Mouse (Mus musculus): ENCODE data around the gene Slc45a1. TPM values are rescaled to one million over a fixed set of nuclear protein-coding genes. Genes with fewer than 3 reads are reported as not detected.
A peak's percentile ranks its signal among the peaks of the same experiment; 100 is the strongest.
"Not testable (repeated sequence)": the region's sequence is repeated elsewhere in the genome, so short reads cannot be mapped to it uniquely, and the experiment has no call there.

Slc45a1 gene
- total RNA-seq, 2 experiments from 2014 or later: not detected

DNA sequence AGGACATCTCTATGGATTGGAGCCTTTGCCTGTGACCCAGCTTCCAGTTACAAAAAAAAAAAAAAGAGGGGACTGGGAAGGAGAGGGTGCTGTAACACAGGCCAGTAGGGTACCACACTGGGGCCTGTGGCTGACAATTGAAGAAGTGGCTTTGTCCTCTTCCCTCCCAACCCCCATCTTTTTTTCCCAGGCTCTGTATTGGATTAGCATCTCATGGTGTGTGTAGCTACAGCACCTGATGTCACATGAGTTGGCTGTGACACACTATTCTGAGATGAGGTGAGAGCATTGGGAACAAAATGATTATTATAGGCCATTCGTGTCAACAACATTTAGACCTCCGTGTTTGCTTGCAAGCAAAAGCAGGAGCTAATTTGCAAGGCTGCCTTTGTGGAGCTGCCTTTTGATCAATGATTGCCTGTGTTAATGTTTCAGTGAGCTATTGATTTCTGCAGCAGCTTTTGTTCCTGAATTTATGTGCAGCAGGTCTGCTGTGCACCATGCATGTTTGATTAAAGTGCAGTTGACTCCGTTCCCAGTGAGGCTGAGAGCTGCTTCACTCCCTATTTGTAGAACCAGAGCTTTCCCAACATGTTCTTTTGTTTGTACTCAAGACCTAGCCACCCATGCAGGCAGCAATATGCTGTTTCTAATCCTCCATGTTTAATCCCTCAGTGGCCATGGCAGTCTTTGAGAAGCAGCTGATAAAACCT, 45.4 kb downstream of the Slc45a1 start:
- no peak for ATAC-seq (replicated peaks; ENCODE audit: poor library complexity)

DNA sequence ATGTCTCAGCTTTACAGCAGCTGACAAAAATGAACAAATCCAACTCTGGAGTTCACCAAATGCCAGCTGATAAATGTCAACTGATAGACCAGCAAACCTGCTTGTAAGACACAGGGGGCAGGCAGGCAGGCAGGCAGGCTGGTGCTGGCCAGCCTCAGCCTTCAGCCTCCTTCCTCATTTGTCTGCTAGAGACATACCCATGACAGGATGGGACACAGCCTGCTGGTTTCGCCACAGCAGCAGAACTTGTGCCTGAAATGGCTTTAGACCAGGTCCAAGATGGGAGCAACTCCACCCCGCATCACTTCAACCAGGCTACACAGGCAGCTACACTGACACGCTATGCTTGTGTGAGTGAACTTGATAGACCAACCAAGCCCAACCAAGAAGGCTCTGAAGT, 46.2 kb downstream of the Slc45a1 start:
- ATAC-seq (replicated peaks; ENCODE audit: poor library complexity): peak; percentile 82

GRCm38 (mm10) chr4:150603366-150604061, 48.5 kb downstream of the Slc45a1 start:
- ATAC-seq (replicated peaks; ENCODE audit: poor library complexity): no peak

- ATAC-seq (replicated peaks; ENCODE audit: poor library complexity): no peak
These were observed 50.5 kb downstream of the Slc45a1 start for GRCm38 (mm10) chr4:150601489-150601888.

DNA sequence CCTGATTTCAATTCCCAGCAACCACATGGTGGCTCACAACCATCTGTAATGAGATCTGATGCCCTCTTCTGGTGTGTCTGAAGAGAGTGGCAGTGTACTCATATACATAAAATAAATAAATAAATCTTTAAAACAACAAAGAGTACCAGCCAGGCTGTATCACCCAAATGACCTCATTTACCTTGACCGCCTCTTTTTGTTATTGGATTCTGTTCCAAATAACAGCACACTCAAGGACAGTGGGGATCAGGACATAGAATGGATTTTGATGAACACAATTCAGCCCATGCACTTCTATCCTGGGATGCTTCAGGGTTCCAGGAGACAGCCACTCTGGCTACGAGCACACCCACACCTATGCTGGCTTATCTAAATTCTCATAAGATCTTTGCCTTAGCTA, 51.5 kb downstream of the Slc45a1 start:
- not testable (repeated sequence) for ATAC-seq (replicated peaks; ENCODE audit: poor library complexity)

- no peak for ATAC-seq (replicated peaks; ENCODE audit: poor library complexity)
These were observed 52.6 kb downstream of the Slc45a1 start for GRCm38 (mm10) chr4:150599119-150599992.

DNA sequence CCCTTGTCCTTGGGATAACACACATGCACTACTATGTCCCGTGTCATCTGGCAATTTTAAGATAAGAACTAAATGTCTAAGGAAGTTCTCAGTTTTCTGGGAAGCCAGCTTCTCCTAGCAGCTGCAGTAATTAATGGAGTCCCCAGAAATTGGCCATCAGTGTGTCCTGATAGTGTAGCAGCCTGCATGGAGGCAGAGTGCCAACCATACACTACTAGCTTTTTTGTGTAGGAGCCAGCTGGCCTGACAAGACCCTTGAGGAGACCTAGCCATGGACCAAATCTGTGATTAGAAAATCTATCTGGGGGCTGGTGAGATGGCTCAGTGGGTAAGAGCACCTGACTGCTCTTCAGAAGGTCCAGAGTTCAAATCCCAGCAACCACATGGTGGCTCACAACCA, 53.3 kb downstream of the Slc45a1 start:
- ATAC-seq (replicated peaks; ENCODE audit: poor library complexity): no peak

DNA sequence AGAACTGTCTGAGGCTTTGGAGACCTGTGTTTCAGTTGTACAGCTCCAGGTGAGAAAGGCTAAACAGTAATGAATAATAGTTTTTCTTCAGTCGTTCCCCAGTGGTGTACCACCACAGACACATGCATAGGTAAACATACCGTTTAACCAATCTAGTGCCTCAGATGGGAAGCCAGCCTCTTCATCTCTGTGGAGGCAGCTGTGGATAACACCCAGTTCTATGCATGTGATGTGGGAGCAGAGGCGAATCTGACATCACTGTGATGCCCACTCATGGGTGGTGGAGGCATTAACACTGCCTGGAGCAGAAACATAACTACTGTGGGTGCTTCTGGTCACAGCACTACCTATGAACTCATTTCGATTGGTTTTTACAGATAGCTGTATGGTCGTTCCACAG, 56.0 kb downstream of the Slc45a1 start:
- ATAC-seq (replicated peaks; ENCODE audit: poor library complexity): no peak

GRCm38 (mm10) chr4:150595071-150595470, 56.9 kb downstream of the Slc45a1 start:
- no peak for ATAC-seq (replicated peaks; ENCODE audit: poor library complexity)

DNA sequence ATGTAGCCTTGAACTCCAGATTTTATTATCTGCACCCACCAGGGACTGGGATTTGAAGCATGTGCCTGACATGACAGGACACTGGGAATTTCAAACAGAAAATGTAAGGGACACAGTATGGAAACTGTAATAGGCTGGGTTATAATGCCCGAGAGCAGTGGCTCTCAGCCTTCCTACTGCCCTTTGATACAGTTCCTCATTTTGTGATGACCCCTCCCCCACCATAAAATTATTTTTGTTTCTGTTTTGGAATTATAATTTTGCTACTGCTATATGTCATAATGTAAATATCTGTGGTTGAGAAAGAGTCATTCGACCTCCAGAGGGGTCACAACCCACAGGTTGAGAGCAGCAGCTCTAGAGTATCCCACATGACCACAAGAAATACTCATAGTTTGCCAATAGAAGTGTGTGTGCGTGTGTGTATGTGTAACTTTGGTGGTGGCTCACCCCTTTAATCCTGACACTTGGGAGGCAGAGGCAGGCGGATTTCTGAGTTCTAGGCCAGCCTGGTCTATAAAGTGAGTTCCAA, 57.6 kb downstream of the Slc45a1 start:
- ATAC-seq (replicated peaks; ENCODE audit: poor library complexity): peak; percentile 21; the same call in 1 of the 2 replicates

GRCm38 (mm10) chr4:150593473-150594217, 58.3 kb downstream of the Slc45a1 start:
- ATAC-seq (replicated peaks; ENCODE audit: poor library complexity): peak; percentile 51

- ATAC-seq (replicated peaks; ENCODE audit: poor library complexity): peak; percentile 56
These were observed 59.9 kb downstream of the Slc45a1 start for GRCm38 (mm10) chr4:150592087-150592486.

DNA sequence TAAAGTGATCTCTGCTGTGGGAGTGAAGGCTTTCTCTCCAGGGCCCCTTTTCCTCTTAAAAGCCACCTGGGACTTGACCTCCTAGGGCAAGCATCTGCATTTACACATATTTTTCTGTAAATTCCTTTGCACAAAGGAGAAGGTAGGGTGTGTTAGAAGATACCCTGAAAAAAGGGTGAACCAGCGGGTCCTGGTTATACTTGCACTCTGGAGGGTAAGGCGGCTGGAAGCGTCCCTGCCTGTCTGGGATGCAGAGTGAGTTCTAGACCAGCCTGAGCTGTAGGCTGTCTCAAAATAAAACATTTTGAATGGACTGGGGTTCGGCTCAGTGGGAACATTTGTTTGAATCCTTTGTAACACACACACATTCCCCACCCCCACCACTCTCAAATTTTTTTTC, 60.4 kb downstream of the Slc45a1 start:
- ATAC-seq (replicated peaks; ENCODE audit: poor library complexity): no peak

DNA sequence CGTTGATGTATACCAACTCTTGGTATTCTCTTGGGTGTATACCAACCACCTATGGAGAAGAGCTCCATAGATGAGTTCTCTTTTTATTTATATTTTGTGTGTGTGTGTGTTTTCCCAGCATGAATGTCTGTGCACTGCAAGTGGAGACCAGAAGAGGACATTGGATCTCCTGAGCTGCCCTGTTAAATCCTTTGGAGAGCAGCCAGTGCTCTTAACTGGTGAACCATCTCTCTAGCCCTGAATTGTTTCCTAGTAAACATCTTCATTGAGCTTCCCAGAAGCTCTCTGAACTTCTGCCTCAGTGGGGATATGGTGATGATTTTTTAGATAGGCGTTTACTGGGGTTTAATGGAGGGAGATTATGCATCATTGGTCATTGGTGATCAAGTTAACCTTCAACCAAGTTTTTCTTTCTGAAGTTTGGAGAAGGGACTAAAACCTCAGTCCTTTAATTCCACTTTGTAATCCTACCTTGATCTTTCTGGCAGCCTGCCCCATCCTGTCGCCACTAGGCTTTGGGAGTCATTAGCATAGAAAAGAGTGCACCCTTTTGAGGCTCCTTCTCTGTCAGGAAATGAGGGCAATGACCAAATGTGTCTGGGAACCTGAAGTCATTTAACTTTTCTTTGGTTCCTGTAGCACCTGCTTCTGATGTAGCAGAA, 61.2 kb downstream of the Slc45a1 start:
- no peak for ATAC-seq (replicated peaks; ENCODE audit: poor library complexity)

DNA sequence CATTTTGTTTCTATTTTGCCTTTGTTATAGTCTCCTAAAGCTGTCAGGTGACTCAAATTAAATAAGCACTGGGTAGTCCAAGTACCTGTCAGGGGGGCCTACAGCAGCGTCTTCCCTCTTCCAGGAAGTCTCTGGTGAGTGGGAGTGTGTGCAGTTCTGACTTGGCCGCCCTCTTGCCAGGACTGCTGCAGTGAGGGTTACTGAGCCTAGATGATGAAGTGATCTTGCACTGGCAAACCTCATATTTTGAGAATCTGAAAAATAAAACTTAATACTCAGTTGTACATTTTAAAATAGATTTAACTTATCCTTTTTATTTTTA, 63.7 kb downstream of the Slc45a1 start:
- no peak for ATAC-seq (replicated peaks; ENCODE audit: poor library complexity)

- no peak for ATAC-seq (replicated peaks; ENCODE audit: poor library complexity)
These were observed 64.2 kb downstream of the Slc45a1 start for GRCm38 (mm10) chr4:150587597-150588299.

- ATAC-seq (replicated peaks; ENCODE audit: poor library complexity): no peak
These were observed 65.7 kb downstream of the Slc45a1 start for GRCm38 (mm10) chr4:150586275-150586674.

DNA sequence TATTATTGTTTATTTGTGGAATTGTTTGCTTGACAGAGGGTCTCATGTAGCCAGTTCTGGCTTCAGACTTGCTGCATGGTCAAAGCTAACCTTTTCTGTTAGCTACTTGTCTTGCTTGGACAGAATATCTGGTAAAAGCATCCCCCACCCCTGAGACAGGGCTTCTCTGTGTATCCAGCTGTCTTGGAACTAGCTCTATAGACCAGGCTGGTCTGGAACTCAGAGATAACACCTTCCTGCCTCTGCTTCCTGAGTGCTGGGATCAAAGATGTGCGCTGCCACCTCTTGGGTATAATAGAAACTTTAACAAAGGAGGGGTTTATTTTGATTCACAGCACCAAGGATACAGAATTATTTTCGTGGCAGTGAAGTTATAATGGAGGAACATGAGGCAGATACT, 66.2 kb downstream of the Slc45a1 start:
- ATAC-seq (replicated peaks; ENCODE audit: poor library complexity): peak; percentile 24; the same call in 1 of the 2 replicates

DNA sequence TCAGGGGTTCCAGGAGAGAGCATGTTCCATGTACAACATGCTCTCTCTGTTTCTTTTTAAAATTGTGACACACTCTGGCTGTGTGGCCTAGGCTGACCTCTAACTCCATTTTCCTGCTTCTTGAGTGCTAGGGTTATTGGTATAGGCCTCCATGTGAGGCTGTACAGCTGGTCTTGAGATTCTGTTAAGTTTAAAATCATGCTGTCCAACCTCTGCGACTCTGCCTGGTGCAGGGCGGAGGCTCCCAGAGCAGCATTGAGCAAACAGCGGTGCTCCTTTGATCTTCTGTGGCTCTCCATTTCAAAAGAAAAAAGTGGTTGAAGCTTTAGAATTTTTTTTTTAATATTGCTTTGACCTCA, 68.2 kb downstream of the Slc45a1 start:
- no peak for ATAC-seq (replicated peaks; ENCODE audit: poor library complexity)
